Comparison of ENCODE assay signal across 32 mouse cellular contexts in the genomic region with DNA sequence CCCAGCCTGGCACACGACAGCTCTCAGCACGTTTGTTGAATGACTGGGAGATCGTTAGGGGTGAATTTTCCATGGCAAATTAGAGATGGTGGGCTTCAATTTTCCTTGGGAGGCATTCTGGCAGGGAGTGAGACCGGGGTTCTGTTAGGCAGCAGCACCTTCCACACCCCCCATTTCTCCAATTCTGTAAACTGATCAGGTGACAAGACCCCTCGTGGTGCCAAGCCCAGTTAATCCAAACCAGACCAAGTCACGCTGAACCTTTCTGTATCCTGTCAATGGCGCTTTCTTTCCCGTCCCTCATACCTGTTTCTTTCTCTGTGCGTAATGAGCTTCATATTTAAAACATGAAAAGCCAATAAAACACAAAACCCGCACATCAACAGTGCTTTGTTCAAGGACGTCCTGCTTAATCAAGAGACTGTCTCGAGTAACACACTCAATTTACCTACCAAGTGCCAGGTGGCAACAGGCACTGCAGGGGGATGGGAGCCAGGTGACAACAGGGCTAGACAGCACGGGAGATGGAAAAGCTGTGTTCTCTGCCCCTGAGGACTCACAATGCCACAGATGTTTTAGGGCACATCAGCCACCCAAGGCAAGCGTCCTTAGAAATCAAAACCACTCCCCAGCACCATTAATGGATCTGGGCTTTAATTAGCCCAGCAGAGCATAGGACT. TPM values are rescaled to one million over a fixed set of nuclear protein-coding genes. Genes with fewer than 3 reads are reported as not detected.
DNase-seq lines count a peak whose midpoint lies in the region; ATAC-seq lines count a peak whose summit lies in the region.
"Had no signal": no experiment of that assay in that cellular context is flagged by ENCODE, and none has a peak within 500 bp of the region (broad histone marks: within the 10 kb centered on the region; RNA-seq: fewer than 3 reads in every experiment).

No protein-coding gene starts in this region.

- peak overlapping the region; percentile 69 for H3K27ac ChIP-seq in hindbrain, embryonic 14.5 days
- no peak overlapping the region for H3K27ac ChIP-seq in hindbrain, embryonic 10.5 days
- H3K27ac ChIP-seq in neural tube, embryonic 13.5 days (replicated peaks), result peak overlapping the region; percentile 67
- H3K27ac ChIP-seq in limb, embryonic 12.5 days, result peak overlapping the region; percentile 70
- H3K27ac ChIP-seq in neural tube, embryonic 15.5 days (replicated peaks), result 0 out of 2 replicates have a peak overlapping the region, but pooled peaks have one; percentile 23
- H3K27ac ChIP-seq: kidney, postnatal 0 days; liver, embryonic 14.5 days; macrophage had no signal

- 45% methylated on average over 14 of the region's 14 CpGs for WGBS in hindbrain, embryonic 14.5 days
- 57% methylated on average over 14 of the region's 14 CpGs for WGBS in hindbrain, embryonic 10.5 days
- 45% methylated on average over 14 of the region's 14 CpGs for WGBS in neural tube, embryonic 13.5 days
- 10% methylated on average over 14 of the region's 14 CpGs for WGBS in limb, embryonic 12.5 days
- WGBS in neural tube, embryonic 15.5 days, result 43% methylated on average over 14 of the region's 14 CpGs

- H3K27me3 ChIP-seq in hindbrain, embryonic 14.5 days (ENCODE audit: control insufficient read depth, insufficient read depth, low read length), result no peaks in the 10 kb centered on the region
- no peaks in the 10 kb centered on the region for H3K27me3 ChIP-seq in hindbrain, embryonic 10.5 days (ENCODE audit: insufficient read depth, poor library complexity, severe bottlenecking)
- H3K27me3 ChIP-seq in neural tube, embryonic 13.5 days, result no peaks in the 10 kb centered on the region
- H3K27me3 ChIP-seq in limb, embryonic 12.5 days, result no peaks in the 10 kb centered on the region
- H3K27me3 ChIP-seq in neural tube, embryonic 15.5 days (replicated peaks), result no peaks in the 10 kb centered on the region

- no peak for DNase-seq in hindbrain, embryonic 14.5 days (ENCODE audit: low spot score)
- no peak for DNase-seq in hindbrain, embryonic 10.5 days (ENCODE audit: low spot score)
- DNase-seq in neural tube, embryonic 10.5 days (ENCODE audit: extremely low spot score, low spot score), result no peak
- DNase-seq in layer of hippocampus, adult 11-12 months (ENCODE audit: low spot score), result no peak
- no peak for DNase-seq in heart, adult 8-10 months (ENCODE audit: low spot score)
- DNase-seq: adrenal gland, postnatal 25 days; cerebellum, adult 11-12 months; cerebellum, adult 9-11 months; embryo, embryonic 11 days; gastrocnemius, postnatal 25 days; heart, adult 11 months; heart, postnatal 4 days; kidney, adult 2 months; kidney, postnatal 4 days; layer of hippocampus, postnatal 36 days; left cerebral cortex, postnatal 4 days; lung, adult 2 months; lung, postnatal 10 days; thymus, postnatal 4 days had no signal

- H3K36me3 ChIP-seq in hindbrain, embryonic 14.5 days (replicated peaks; ENCODE audit: control insufficient read depth, insufficient read depth), result no peaks in the 10 kb centered on the region
- H3K36me3 ChIP-seq in hindbrain, embryonic 10.5 days, result no peaks in the 10 kb centered on the region
- H3K36me3 ChIP-seq in neural tube, embryonic 13.5 days, result no peaks in the 10 kb centered on the region
- no peaks in the 10 kb centered on the region for H3K36me3 ChIP-seq in limb, embryonic 12.5 days
- no peaks in the 10 kb centered on the region for H3K36me3 ChIP-seq in neural tube, embryonic 15.5 days

- H3K9me3 ChIP-seq in hindbrain, embryonic 14.5 days (ENCODE audit: control insufficient read depth, low read length), result no peaks in the 10 kb centered on the region
- no peaks in the 10 kb centered on the region for H3K9me3 ChIP-seq in hindbrain, embryonic 10.5 days
- H3K9me3 ChIP-seq in neural tube, embryonic 13.5 days, result no peaks in the 10 kb centered on the region
- H3K9me3 ChIP-seq in limb, embryonic 12.5 days, result no peaks in the 10 kb centered on the region
- no peaks in the 10 kb centered on the region for H3K9me3 ChIP-seq in neural tube, embryonic 15.5 days (replicated peaks)

- H3K9ac ChIP-seq in hindbrain, embryonic 14.5 days, result no peak overlapping the region
- H3K9ac ChIP-seq in neural tube, embryonic 13.5 days, result no peak overlapping the region
- H3K9ac ChIP-seq in limb, embryonic 12.5 days (replicated peaks), result no peak overlapping the region
- no peak overlapping the region for H3K9ac ChIP-seq in neural tube, embryonic 15.5 days (replicated peaks)
- H3K9ac ChIP-seq: liver, embryonic 14.5 days had no signal

- H3K4me3 ChIP-seq in hindbrain, embryonic 14.5 days (replicated peaks; ENCODE audit: low read length), result no peak overlapping the region
- no peak overlapping the region for H3K4me3 ChIP-seq in hindbrain, embryonic 10.5 days
- no peak overlapping the region for H3K4me3 ChIP-seq in neural tube, embryonic 13.5 days
- H3K4me3 ChIP-seq in limb, embryonic 12.5 days (replicated peaks), result no peak overlapping the region
- H3K4me3 ChIP-seq in neural tube, embryonic 15.5 days (replicated peaks), result no peak overlapping the region

- peaks cover 35% of the 10 kb centered on the region for H3K4me1 ChIP-seq in hindbrain, embryonic 14.5 days (replicated peaks; ENCODE audit: control insufficient read depth, insufficient read depth, low read length)
- H3K4me1 ChIP-seq in hindbrain, embryonic 10.5 days (replicated peaks), result 0 out of 2 replicates have a peak, but pooled peaks cover under 1% of the 10 kb centered on the region
- peaks cover 45% of the 10 kb centered on the region for H3K4me1 ChIP-seq in neural tube, embryonic 13.5 days (replicated peaks)
- peaks cover 49% of the 10 kb centered on the region for H3K4me1 ChIP-seq in limb, embryonic 12.5 days (replicated peaks)
- peaks cover 26% of the 10 kb centered on the region for H3K4me1 ChIP-seq in neural tube, embryonic 15.5 days

- no peak overlapping the region for H3K4me2 ChIP-seq in hindbrain, embryonic 14.5 days (replicated peaks)
- H3K4me2 ChIP-seq in neural tube, embryonic 13.5 days, result no peak overlapping the region
- H3K4me2 ChIP-seq in limb, embryonic 12.5 days, result peak overlapping the region; percentile 39
- H3K4me2 ChIP-seq in neural tube, embryonic 15.5 days, result no peak overlapping the region
- H3K4me2 ChIP-seq: heart, embryonic 11.5 days had no signal

- no peak for ATAC-seq in hindbrain, embryonic 14.5 days (ENCODE audit: low FRiP score)
- ATAC-seq in neural tube, embryonic 13.5 days (ENCODE audit: low read depth), result no peak
- ATAC-seq in limb, embryonic 12.5 days (ENCODE audit: insufficient number of reproducible peaks, insufficient read depth, low FRiP score, low TSS enrichment, low read depth), result peak; percentile 62
- no peak; the same call in 1 of the 2 replicates for ATAC-seq in neural tube, embryonic 15.5 days (ENCODE audit: low FRiP score)
- ATAC-seq: forebrain, embryonic 14.5 days had no signal

RNA-seq across cellular contexts. Expression of a gene that starts 19.2 kb away (rescaled TPM):
- polyA plus RNA-seq in hindbrain, embryonic 14.5 days (2014; fragmentation: Nextera tagmentation; extraction: Ambion mirVana), result 3.2 TPM in 2 replicates
- polyA plus RNA-seq in hindbrain, embryonic 10.5 days (2016; fragmentation: Nextera tagmentation; extraction: Ambion mirVana), result 1.2 and 1.5 TPM in 2 replicates
- polyA plus RNA-seq in neural tube, embryonic 13.5 days (2015; fragmentation: Nextera tagmentation; extraction: Ambion mirVana), result 1.5 and 1.6 TPM in 2 replicates
- 0.14 and 0.15 TPM in 2 replicates for polyA plus RNA-seq in limb, embryonic 12.5 days (2016; fragmentation: Nextera tagmentation; extraction: Ambion mirVana)
- 1.0 and 1.5 TPM in 2 replicates for polyA plus RNA-seq in neural tube, embryonic 15.5 days (2015; fragmentation: Nextera tagmentation; extraction: Ambion mirVana)
- not detected for total RNA-seq in heart, adult 8-10 months (2022)
- total RNA-seq: adrenal gland, adult 18-20 months; adrenal gland, postnatal 25 days; gastrocnemius, adult 18-20 months; gastrocnemius, postnatal 25 days; heart, postnatal 4 days; megakaryocyte-erythroid progenitor cell, adult 5-6 weeks had no signal
- polyA plus RNA-seq: intestine, embryonic 14.5 days; kidney, adult 2 months; liver, embryonic 14.5 days; macrophage; thymus, postnatal 0 days had no signal
